In the genomic region with DNA sequence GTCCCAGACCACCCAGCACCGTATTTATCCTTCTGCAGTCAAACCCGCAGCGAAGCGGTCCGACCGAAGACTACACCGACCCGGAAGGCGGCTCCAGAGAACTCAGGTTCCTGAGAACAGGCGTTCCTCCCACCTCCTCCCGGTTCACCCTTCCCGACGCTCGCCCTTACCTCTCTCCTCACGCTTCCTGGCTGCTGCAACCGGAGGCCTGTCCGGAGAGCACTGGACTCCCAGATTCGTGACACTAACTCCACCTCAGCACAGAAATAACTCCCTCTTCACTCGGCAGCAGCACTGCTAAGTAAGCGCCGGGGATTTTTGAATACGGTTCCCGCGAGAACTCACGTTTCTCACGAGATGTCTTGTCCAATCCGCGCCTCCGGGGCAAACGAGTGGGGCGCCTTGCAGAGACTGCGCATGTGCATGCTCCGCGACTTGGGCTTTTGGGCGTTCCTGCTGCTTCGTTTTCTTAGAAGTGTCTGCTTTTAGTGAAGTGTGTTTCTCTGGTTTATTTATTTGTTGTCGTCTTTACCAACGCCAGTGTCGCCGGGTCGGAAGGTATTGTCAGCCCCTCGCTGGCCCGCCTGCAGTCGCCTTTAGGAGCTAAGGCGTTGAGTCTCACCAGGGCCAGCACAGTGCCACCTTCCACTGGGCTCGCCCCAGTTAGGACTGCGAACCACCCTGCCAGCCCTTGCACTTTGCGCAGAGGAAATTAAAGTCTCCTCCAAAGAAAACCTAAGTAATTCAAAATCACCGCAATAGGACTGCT, we compare ENCODE assay signal across 8 mouse cellular contexts. TPM values are rescaled to one million over a fixed set of nuclear protein-coding genes. Genes with fewer than 3 reads are reported as not detected.
DNase-seq lines count a peak whose midpoint lies in the region; ATAC-seq and TF ChIP-seq lines count a peak whose summit lies in the region.

A gene (minus strand): TSS at position 324 of the 769 bp plus-strand sequence.

- WGBS in hindbrain, embryonic 10.5 days = under 1% methylated on average over 49 of the region's 49 CpGs
- 3% methylated on average over 49 of the region's 49 CpGs for WGBS in lung, postnatal 0 days

- H3K9me3 ChIP-seq in hindbrain, embryonic 10.5 days = no peaks in the 10 kb centered on the region
- H3K9me3 ChIP-seq in lung, postnatal 0 days (ENCODE audit: low read length) = no peaks in the 10 kb centered on the region

- peak within 1 kb of the TSS; percentile 92 for H3K27ac ChIP-seq in hindbrain, embryonic 10.5 days
- H3K27ac ChIP-seq in lung, postnatal 0 days (ENCODE audit: low read length) = no peak within 1 kb of the TSS

- peak within 1 kb of the TSS; percentile 50 for H3K9ac ChIP-seq in lung, postnatal 0 days (replicated peaks; ENCODE audit: low read depth)

- peaks cover 25% of the 10 kb centered on the region for H3K36me3 ChIP-seq in hindbrain, embryonic 10.5 days
- no peaks in the 10 kb centered on the region for H3K36me3 ChIP-seq in lung, postnatal 0 days (ENCODE audit: insufficient read depth, low read length)

- H3K4me1 ChIP-seq in hindbrain, embryonic 10.5 days (replicated peaks) = peaks cover 19% of the 10 kb centered on the region
- H3K4me1 ChIP-seq in lung, postnatal 0 days (ENCODE audit: insufficient read depth, low read depth, low read length) = peaks cover 4% of the 10 kb centered on the region; the same call in 1 of the 2 replicates

- H3K4me3 ChIP-seq in hindbrain, embryonic 10.5 days = peak within 1 kb of the TSS; percentile 77
- peak within 1 kb of the TSS; percentile 58 for H3K4me3 ChIP-seq in lung, postnatal 0 days (ENCODE audit: low read depth, low read length)

- TF ChIP-seq CTCF in lung, postnatal 0 days (IDR thresholded peaks at IDR 0.05) = no peak

- H3K4me2 ChIP-seq in lung, postnatal 0 days (replicated peaks; ENCODE audit: low read depth, low read length) = peak within 1 kb of the TSS; percentile 85

- H3K27me3 ChIP-seq in hindbrain, embryonic 10.5 days (ENCODE audit: insufficient read depth, poor library complexity, severe bottlenecking) = no peaks in the 10 kb centered on the region
- no peaks in the 10 kb centered on the region for H3K27me3 ChIP-seq in lung, postnatal 0 days (replicated peaks; ENCODE audit: insufficient read depth, low read length)

- peak; percentile 98 for ATAC-seq in lung, postnatal 0 days

- TF ChIP-seq EP300 in lung, postnatal 0 days (IDR thresholded peaks at IDR 0.05) = peak; percentile 78

- DNase-seq in MEL-GATA-1-ER (ENCODE audit: extremely low read depth, low read depth) = peak; percentile 93
- DNase-seq in cerebellum, adult 8-10 months = peak; percentile 93
- peak; percentile 97 for DNase-seq in forelimb bud, embryonic 11.5 days (ENCODE audit: low read depth, low spot score)
- DNase-seq in hindbrain, embryonic 10.5 days (ENCODE audit: low spot score) = peak; percentile 95
- peak; percentile 93 for DNase-seq in layer of hippocampus, adult 9-11 months
- peak; percentile 97 for DNase-seq in lung, postnatal 0 days (ENCODE audit: low spot score)
- DNase-seq in ovary, postnatal 14 days (ENCODE audit: low spot score) = peak; percentile 94
- DNase-seq in thymus, postnatal 14 days = peak; percentile 97

RNA-seq across cellular contexts. Expression of the gene that starts here (rescaled TPM):
- polyA plus RNA-seq in hindbrain, embryonic 10.5 days (2016; fragmentation: Nextera tagmentation; extraction: Ambion mirVana) = 22.5 and 28.1 TPM in 2 replicates
- 1.1 and 1.7 TPM in 2 replicates for polyA plus RNA-seq in lung, postnatal 0 days (2015; fragmentation: Nextera tagmentation; extraction: Ambion mirVana)
